Mouse (Mus musculus) kidney, embryonic 16.5 days (tissue): ENCODE data around the gene Klhl5. TPM values are rescaled to one million over a fixed set of nuclear protein-coding genes. Genes with fewer than 3 reads are reported as not detected.

Experiments
- polyA plus RNA-seq: library from polyadenylated mRNA; unstranded; fragments of >200 nt; fragmentation: Nextera tagmentation; extraction: Ambion mirVana; gene quantifications from 2 replicates; pipeline ENCODE4 v1.2.1, GENCODE M21; 2015

Gene Klhl5
- polyA plus RNA-seq, 1 experiment from 2014 or later = 15.8 TPM

Other genes starting within 250 kb of the Klhl5 start
- 0.58 and 0.62 TPM in 2 replicates for gene Tlr1, start 174.0 kb upstream of the Klhl5 start, polyA plus RNA-seq
- gene Tlr6, start 147.4 kb upstream of the Klhl5 start, polyA plus RNA-seq = 0.62 and 0.77 TPM in 2 replicates
- 42.8 and 44.6 TPM in 2 replicates for gene Fam114a1, start 137.5 kb upstream of the Klhl5 start, polyA plus RNA-seq
- 0.17 and 0.28 TPM in 2 replicates for gene Tmem156, start 15.4 kb upstream of the Klhl5 start, polyA plus RNA-seq
- gene Wdr19, start 92.2 kb downstream of the Klhl5 start, polyA plus RNA-seq = 12.8 and 13.1 TPM in 2 replicates
- gene Rfc1, start 228.1 kb downstream of the Klhl5 start, polyA plus RNA-seq = 70.8 and 87.8 TPM in 2 replicates
- 0.09 and 0.20 TPM in 2 replicates for gene Klb, start 240.8 kb downstream of the Klhl5 start, polyA plus RNA-seq